Mouse (Mus musculus) megakaryocyte-erythroid progenitor cell, adult 5-6 weeks (primary cell): Measurements from ENCODE around the gene Trex1. TPM values are rescaled to one million over a fixed set of nuclear protein-coding genes. Genes with fewer than 3 reads are reported as not detected.
A peak's percentile ranks its signal among the peaks of the same experiment; 100 is the strongest.

Source experiments
- ATAC-seq: replicated peaks from 2 replicates; pipeline ENCODE4 v1.8.0; 2016; ENCODE audit warnings: mild to moderate bottlenecking, inconsistent platforms; ENCODE audit not compliant: severe bottlenecking, poor library complexity, low FRiP score, low TSS enrichment
- total RNA-seq, 2 experiments: library from RNA; stranded (forward) in 1 of 2; stranded (reverse) in 1 of 2; fragments of 200-1000, 215-1000 nt in 1 of 2; fragments of >200 nt in 1 of 2; fragmentation: Nextera tagmentation in 1 of 2; gene quantifications; 2 replicates each; pipeline ENCODE4 v1.2.3; 2014 to 2017

The Trex1 gene
- total RNA-seq, 2 experiments from 2014 or later = 4.7 to 29.7 TPM

DNA sequence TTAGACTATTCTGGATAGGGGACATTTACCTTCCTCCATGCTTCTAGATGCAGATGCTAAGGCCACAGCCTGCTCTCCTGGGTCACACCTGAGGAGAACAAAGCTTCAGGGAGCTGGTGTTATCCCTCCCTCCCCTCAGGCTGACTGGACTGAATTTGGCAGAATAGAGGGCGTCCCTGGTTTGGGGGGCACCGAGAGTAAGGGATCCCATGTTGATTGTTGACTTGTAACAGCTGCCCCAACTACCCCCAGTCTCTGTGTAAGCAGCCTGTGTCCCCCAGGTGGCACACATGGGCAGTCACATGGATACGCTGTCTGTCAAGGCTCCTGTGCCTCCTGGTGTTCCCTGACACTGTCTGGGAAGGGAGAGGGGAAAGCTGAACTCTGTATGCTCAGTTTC lies 31.1 kb downstream of the Trex1 start:
- ATAC-seq = no peak

DNA sequence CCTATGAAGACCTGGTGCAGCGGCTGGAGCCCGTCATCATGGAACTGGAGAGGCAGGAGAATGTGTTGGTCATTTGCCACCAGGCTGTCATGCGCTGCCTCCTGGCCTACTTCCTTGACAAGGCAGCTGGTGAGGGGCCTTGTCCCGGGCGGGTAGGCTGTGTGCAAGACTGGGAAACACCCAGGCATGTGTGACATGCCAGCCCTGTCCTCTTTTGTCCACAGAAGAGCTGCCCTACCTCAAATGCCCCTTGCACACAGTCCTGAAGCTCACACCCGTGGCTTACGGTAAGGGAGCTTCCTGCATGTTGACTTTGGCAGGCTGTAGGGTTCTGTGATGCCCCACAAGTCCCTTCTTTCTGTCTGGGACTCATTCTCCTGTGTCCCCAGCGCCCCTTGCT lies 32.0 kb downstream of the Trex1 start:
- ATAC-seq = no peak

DNA sequence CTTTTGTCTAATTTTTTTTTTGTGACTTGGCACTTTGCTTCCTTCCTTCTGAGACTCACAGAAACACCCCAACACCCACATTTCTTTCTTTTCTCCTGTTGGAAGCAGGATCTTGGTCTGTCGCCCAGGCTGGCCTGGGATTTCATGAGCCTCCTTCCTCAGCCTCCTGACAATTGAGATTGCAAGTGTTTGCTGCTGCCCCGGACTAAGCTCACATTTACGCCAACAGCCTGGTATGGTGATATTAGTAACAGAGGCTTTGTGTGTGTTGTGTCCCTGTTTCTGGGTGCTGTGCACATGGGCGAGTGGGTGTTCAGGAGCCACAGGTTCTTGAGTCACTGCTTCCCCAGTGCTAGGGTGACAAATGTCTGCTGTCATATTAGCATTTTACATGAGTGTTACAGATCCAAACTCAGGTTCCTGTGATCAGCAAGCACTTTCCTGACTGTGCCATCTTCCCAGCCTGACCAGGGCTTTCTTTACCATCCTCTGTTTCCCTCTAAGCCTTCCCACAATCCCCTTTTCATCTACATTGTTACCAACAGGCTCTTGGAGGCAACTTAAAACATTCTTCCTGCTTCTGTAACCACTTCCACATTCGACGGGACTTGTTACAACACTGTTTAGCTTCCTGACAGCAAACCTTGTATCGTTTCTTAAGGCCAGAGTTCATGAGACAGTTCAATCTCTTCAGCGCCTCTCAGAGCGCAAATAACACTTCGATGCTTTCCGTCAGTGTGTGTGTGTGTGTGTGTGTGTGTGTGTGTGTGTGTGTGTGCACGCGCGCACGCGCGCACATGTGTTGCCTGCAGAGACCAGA lies 36.5 kb downstream of the Trex1 start:
- no peak for ATAC-seq

DNA sequence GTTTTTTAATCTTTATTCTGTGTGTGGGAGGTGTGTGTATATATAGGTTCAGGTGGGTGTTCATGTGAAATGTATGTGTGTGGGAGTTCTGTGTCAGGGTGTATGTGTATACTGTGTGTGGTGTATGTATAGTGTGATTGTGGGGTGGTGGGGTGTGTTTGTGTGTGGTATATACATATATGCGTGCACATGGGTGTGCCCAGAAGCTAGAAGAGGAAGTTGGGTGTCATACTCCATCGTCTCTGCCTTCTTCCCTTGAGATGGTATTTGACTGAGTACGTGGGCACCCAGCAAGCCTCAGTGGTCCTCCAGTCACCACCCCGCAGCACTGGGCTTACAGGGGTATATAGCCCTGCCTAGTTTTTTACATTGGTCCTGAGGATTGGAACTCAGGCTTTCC lies 38.1 kb downstream of the Trex1 start:
- ATAC-seq = no peak

DNA sequence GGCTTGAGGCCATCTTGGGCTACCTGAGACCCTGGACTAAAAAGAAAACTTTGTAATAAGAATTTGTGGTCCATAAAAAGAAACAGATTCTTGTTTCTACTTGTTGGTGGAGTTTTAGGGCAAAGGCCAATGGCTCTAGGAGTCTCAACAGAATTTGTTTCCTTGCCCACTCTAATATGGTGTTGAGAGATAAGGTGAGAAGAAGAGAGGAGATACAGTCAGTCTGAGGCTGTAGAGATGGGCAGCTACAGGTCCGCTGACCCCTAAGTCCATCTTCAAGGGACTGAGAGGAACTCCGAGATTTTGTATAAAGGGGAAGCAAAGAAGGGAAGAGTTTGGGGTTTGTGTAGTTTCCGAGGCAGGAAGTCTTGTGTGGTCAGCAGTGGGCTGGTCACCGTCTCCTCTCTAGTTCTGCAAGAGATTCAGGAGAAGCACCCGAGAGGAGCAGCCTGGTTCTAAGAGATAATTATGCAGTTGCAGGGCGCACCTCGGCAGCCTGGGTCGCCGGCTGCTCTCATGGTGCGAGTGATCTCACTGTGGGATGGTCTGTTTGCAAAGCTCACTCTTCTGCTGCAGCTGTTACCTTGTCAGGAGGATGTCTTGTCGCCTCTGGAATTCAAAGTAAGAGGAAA lies 42.4 kb downstream of the Trex1 start:
- ATAC-seq = peak; percentile 81

DNA sequence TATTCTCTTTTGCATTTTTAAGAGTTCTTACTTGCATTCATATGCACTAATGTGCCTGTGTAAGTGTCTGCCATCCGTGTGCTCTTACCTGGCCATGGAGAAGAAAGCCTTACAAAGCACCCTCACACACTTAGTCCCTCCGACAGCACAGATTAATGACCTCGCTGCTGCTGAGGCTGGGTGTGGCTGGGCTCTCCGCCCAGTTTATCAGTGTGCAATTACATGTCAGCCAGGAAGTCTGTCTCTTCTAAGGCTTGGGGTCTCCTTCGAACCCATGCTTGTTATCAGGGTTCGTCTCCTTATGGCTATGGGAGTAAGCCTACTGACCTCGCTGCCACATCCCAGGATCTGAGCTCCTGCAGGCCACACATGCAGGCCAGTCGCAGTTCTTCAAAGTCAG lies 44.1 kb downstream of the Trex1 start:
- peak; percentile 80 for ATAC-seq

DNA sequence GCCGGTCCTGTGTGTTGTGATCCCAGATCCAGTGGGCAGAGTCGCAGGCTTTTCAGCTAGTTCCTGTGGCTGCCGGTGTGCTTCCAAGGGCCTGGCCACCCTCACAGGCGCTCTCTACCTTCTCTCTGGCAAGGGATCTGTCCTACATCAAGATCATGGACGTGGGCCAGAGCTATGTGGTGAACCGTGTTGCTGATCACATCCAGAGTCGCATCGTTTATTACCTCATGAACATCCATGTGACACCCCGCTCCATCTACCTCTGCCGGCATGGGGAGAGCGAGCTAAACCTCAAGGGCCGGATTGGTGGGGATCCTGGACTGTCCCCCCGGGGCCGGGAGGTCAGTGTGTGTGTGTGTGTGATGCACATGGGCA lies 49.2 kb downstream of the Trex1 start:
- no peak for ATAC-seq

DNA sequence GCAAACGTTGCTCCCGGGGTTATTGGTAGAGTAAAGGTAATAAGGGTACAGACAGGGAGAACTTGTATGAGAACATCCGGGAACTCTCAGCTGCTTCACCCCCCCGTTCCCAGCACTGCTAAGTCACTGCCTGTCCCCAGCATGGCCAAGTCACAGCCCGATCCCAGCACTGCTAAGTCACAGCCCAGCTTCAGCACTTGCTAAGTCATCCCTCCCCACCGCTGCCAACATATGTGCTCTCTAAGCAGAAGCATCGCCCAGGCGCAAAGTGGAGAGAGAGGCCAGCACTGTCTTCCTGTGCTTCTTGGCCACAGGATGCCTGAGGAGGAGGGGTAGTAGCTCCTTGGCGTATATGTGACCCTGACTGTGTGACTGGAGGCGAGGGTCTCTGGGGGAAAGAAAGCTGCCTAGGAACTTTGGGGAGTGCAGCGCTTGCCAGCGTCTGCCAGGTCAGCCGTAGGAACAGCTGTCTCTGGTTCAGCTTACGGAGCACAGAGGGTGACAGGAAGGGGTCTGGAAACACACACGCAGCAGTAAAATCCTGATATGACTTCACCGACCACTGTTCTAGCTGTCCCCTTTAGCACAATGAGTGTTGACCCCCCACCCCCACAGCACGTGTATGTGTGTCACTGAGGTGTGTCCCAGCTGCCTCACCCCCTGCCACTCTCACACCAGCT lies 49.8 kb downstream of the Trex1 start:
- peak; percentile 95 for ATAC-seq

DNA sequence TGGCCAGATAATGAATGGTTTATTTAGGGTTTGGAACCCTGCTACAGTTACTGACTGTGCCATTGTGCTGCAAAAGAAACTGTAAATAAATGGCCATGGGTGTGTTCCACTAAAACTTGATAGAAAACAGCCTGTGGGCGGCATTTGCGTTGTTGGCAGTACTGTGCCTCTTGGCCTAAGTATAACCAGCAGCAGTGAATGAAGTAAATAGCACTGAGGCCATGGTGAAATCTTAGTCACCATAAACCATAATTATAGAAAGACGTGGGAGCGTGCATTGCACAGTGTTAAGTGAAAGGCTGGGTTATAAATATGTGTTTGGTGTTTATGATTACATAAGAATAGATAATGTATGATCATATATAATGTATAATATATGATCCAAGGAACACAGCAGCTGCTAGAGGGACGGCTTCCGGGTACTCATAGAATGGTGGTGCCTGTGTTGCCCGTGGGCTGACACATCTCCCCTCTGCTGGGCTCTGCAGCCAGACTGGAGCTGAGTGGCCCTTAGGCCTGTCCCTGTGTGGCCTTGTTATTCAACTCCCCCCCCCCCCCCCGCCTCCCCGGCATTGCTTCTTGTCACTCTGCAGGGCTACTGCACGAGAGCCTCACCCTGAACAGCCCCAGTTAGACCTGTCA lies 50.4 kb downstream of the Trex1 start:
- ATAC-seq = no peak

DNA sequence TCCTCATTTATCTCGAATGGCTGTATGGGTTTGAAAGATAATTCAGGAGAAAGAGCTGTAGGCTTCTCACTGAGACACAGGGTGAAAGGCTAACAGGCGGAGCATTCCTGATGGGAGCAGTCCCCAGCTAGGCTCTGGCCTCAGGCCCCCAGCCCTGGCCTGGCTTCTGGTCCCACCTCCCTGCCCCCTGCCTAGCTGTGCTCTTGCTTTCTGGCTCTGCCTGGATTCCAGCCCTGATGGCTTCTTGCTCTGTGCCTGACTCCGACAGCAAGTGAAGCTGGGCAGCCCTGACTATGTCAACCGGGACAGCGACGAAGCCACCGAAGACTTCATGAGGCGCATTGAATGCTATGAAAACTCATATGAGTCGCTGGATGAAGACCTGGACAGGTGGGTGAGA lies 51.5 kb downstream of the Trex1 start:
- ATAC-seq = no peak

Other genes starting within 250 kb of the Trex1 start
- not detected in 2 replicates for gene Celsr3, start 233.4 kb downstream of the Trex1 start, total RNA-seq (2014; fragmentation: Nextera tagmentation)
- 0.05 TPM in 1 of 2 replicates, not detected in the other for gene Celsr3, start 233.4 kb downstream of the Trex1 start, total RNA-seq (2017)
- gene Slc26a6, start 206.5 kb downstream of the Trex1 start, total RNA-seq (2014; fragmentation: Nextera tagmentation) = 5.7 and 5.8 TPM in 2 replicates
- 0.30 and 1.4 TPM in 2 replicates for gene Slc26a6, start 206.5 kb downstream of the Trex1 start, total RNA-seq (2017)
- gene Tmem89, start 145.1 kb downstream of the Trex1 start, total RNA-seq (2014; fragmentation: Nextera tagmentation) = 2.7 TPM in 1 of 2 replicates, not detected in the other
- gene Tmem89, start 145.1 kb downstream of the Trex1 start, total RNA-seq (2017) = not detected in 2 replicates
- 281 and 361 TPM in 2 replicates for gene Uqcrc1, start 123.1 kb downstream of the Trex1 start, total RNA-seq (2014; fragmentation: Nextera tagmentation)
- gene Uqcrc1, start 123.1 kb downstream of the Trex1 start, total RNA-seq (2017) = 283 and 345 TPM in 2 replicates
- 0.45 TPM in 1 of 2 replicates, not detected in the other for gene Col7a1, start 106.1 kb downstream of the Trex1 start, total RNA-seq (2014; fragmentation: Nextera tagmentation)
- gene Col7a1, start 106.1 kb downstream of the Trex1 start, total RNA-seq (2017) = 0.42 TPM in 1 of 2 replicates, not detected in the other
- gene Ucn2, start 73.7 kb downstream of the Trex1 start, total RNA-seq (2014; fragmentation: Nextera tagmentation) = 1.2 TPM in 1 of 2 replicates, not detected in the other
- not detected in 2 replicates for gene Ucn2, start 73.7 kb downstream of the Trex1 start, total RNA-seq (2017)
- gene Pfkfb4, start 68.0 kb downstream of the Trex1 start, total RNA-seq (2014; fragmentation: Nextera tagmentation) = 6.2 and 22.7 TPM in 2 replicates
- gene Pfkfb4, start 68.0 kb downstream of the Trex1 start, total RNA-seq (2017) = 4.8 and 11.5 TPM in 2 replicates
- gene Shisa5, start 21.2 kb downstream of the Trex1 start, total RNA-seq (2014; fragmentation: Nextera tagmentation) = 52.0 and 52.8 TPM in 2 replicates
- 37.6 and 74.5 TPM in 2 replicates for gene Shisa5, start 21.2 kb downstream of the Trex1 start, total RNA-seq (2017)
- gene Atrip, start 14.4 kb upstream of the Trex1 start, total RNA-seq (2014; fragmentation: Nextera tagmentation) = 14.9 and 26.3 TPM in 2 replicates
- 9.8 and 19.2 TPM in 2 replicates for gene Atrip, start 14.4 kb upstream of the Trex1 start, total RNA-seq (2017)
- 12.2 and 17.1 TPM in 2 replicates for gene Ccdc51, start 22.8 kb upstream of the Trex1 start, total RNA-seq (2014; fragmentation: Nextera tagmentation)
- gene Ccdc51, start 22.8 kb upstream of the Trex1 start, total RNA-seq (2017) = 14.2 and 16.6 TPM in 2 replicates
- gene Tma7, start 22.9 kb upstream of the Trex1 start, total RNA-seq (2014; fragmentation: Nextera tagmentation) = 418 and 530 TPM in 2 replicates
- 113 and 115 TPM in 2 replicates for gene Tma7, start 22.9 kb upstream of the Trex1 start, total RNA-seq (2017)
- 1.3 TPM in 1 of 2 replicates, not detected in the other for gene Plxnb1, start 35.7 kb upstream of the Trex1 start, total RNA-seq (2014; fragmentation: Nextera tagmentation)
- gene Plxnb1, start 35.7 kb upstream of the Trex1 start, total RNA-seq (2017) = not detected in 2 replicates
- gene Fbxw21, start 102.3 kb upstream of the Trex1 start, total RNA-seq (2014; fragmentation: Nextera tagmentation) = not detected in 2 replicates
- gene Fbxw21, start 102.3 kb upstream of the Trex1 start, total RNA-seq (2017) = not detected in 2 replicates
- not detected in 2 replicates for gene Fbxw13, start 136.2 kb upstream of the Trex1 start, total RNA-seq (2014; fragmentation: Nextera tagmentation)
- not detected in 2 replicates for gene Fbxw13, start 136.2 kb upstream of the Trex1 start, total RNA-seq (2017)
- not detected in 2 replicates for gene Fbxw20, start 175.0 kb upstream of the Trex1 start, total RNA-seq (2014; fragmentation: Nextera tagmentation)
- not detected in 2 replicates for gene Fbxw20, start 175.0 kb upstream of the Trex1 start, total RNA-seq (2017)
- not detected in 2 replicates for gene Fbxw14, start 227.9 kb upstream of the Trex1 start, total RNA-seq (2014; fragmentation: Nextera tagmentation)
- gene Fbxw14, start 227.9 kb upstream of the Trex1 start, total RNA-seq (2017) = not detected in 2 replicates